Mouse (Mus musculus) embryo, embryonic 9.5 days (tissue): ENCODE data around the gene Gm3685.
"Not testable (repeated sequence)": the region's sequence is repeated elsewhere in the genome, so short reads cannot be mapped to it uniquely, and the experiment has no call there.

Experiments used
- DNase-seq: peaks from one replicate; pipeline ENCODE4 v3.0.0-alpha.2; 2017; ENCODE audit errors: extremely low spot score

The Gm3685 gene

GRCm38 (mm10) chr14:7044870-7045269, at the start of gene Gm3685:
TSS of gene Gm3685 (minus strand) at chr14:7044970.
- DNase-seq, result not testable (repeated sequence)

GRCm38 (mm10) chr14:7026781-7027749, 17.7 kb downstream of the Gm3685 start, which contains the start of gene Gm10406:
TSS of gene Gm10406 (minus strand) at chr14:7027449.
- peak; percentile 45 for DNase-seq

- not testable (repeated sequence) for DNase-seq
These were observed 18.5 kb downstream of the Gm3685 start for GRCm38 (mm10) chr14:7026274-7026673.
